Mouse (Mus musculus) midbrain, embryonic 13.5 days (tissue): ENCODE data around the gene Ccdc9b. TPM values are rescaled to one million over a fixed set of nuclear protein-coding genes. Genes with fewer than 3 reads are reported as not detected.

Source experiments
- ATAC-seq: fragments of 200-750 bp; cut with Nextera tagmentation; 2 replicates; pipeline ENCODE4 v1.8.0; 2017; ENCODE audit warnings: mild to moderate bottlenecking, moderate TSS enrichment, moderate library complexity
- H3K27ac ChIP-seq: fragments of 300-500 bp; sonication (generic); 2 replicates; pipeline ENCODE4 v1.5.1; 2015; ENCODE audit warnings: inconsistent platforms, mild to moderate bottlenecking, moderate library complexity
- H3K27me3 ChIP-seq: fragments of 300-500 bp; sonication (generic); 2 replicates; pipeline ENCODE4 v1.6.1; 2015; ENCODE audit warnings: mild to moderate bottlenecking, inconsistent platforms
- H3K36me3 ChIP-seq: fragments of 300-500 bp; sonication (generic); 2 replicates; pipeline ENCODE4 v1.6.1; 2015; ENCODE audit warnings: mild to moderate bottlenecking, inconsistent platforms
- H3K4me1 ChIP-seq: fragments of 300-500 bp; sonication (generic); replicated peaks from 2 replicates; pipeline ENCODE4 v1.6.1; 2015; ENCODE audit warnings: inconsistent platforms
- H3K4me2 ChIP-seq: fragments of 300-500 bp; sonication (generic); replicated peaks from 2 replicates; pipeline ENCODE4 v1.6.1; 2015; ENCODE audit warnings: moderate library complexity, mild to moderate bottlenecking, inconsistent platforms
- H3K4me3 ChIP-seq: fragments of 300-500 bp; sonication (generic); replicated peaks from 2 replicates; pipeline ENCODE4 v1.5.1; 2015; ENCODE audit warnings: mild to moderate bottlenecking, inconsistent platforms
- H3K9ac ChIP-seq: fragments of 300-500 bp; sonication (generic); replicated peaks from 2 replicates; pipeline ENCODE4 v1.6.1; 2015; ENCODE audit warnings: mild to moderate bottlenecking, inconsistent platforms
- H3K9me3 ChIP-seq: fragments of 300-500 bp; sonication (generic); 2 replicates; pipeline ENCODE4 v1.6.1; 2016; ENCODE audit warnings: mild to moderate bottlenecking, inconsistent platforms
- WGBS: fragments of 180-500 bp; shearing (Covaris S2); methylation state at CpG from one replicate; pipeline ENCODE4 v1.1.7; 2015; 5-methylcytosine and 5-hydroxymethylcytosine counted together
- polyA plus RNA-seq: library from polyadenylated mRNA; unstranded; fragments of >200 nt; fragmentation: Nextera tagmentation; extraction: Ambion mirVana; gene quantifications from 2 replicates; pipeline ENCODE4 v1.2.1, GENCODE M21; 2015

The Ccdc9b gene
- 1.7 and 2.1 TPM in 2 replicates for polyA plus RNA-seq

- Histone ChIP-seq H3K4me1 (peaks cover 49% of the 10 kb centered on the region), H3K36me3 (no peaks in the 10 kb centered on the region), H3K4me2 (peak within 1 kb of the TSS; percentile 48), H3K9ac (peak within 1 kb of the TSS; percentile 65), H3K27me3 (peaks cover 14% of the 10 kb centered on the region; the same call in 1 of the 2 replicates), H3K27ac (peak within 1 kb of the TSS; percentile 97), H3K9me3 (no peaks in the 10 kb centered on the region), H3K4me3 (peak within 1 kb of the TSS; percentile 17)
- WGBS: 5% methylated on average over 29 of the region's 29 CpGs
- ATAC-seq: peak; percentile 83
These were observed at the start of gene Ccdc9b for GRCm38 (mm10) chr2:118761906-118762783. Gene Ccdc9b (minus strand): TSS chr2:118762661.

DNA sequence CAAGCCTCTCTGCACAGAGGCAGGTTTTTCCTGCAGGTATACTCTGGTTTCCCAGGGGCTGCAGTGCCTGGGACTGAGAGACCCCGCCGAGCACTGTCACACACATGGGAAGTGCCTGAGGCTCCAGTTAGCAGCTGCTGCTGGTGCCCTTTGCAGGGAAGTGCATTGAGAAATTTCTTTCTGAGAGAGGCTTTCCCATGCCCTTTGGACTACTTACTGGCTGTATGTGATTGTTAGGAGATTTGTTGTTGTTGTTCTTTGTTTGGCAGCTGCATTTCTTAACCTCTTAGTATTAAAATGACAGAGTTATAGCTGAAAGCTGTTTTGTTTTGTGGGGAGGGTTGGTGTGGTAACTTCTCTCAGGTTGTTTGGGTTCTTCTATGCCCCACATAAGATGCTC lies 48.4 kb upstream of the Ccdc9b start:
- H3K27ac ChIP-seq: no peak overlapping the region
- H3K4me3 ChIP-seq: no peak overlapping the region
- H3K4me1 ChIP-seq: peaks cover 19% of the 10 kb centered on the region
- no peaks in the 10 kb centered on the region for H3K36me3 ChIP-seq
- no peaks in the 10 kb centered on the region for H3K9me3 ChIP-seq
- no peak overlapping the region for H3K4me2 ChIP-seq
- no peak overlapping the region for H3K9ac ChIP-seq
- ATAC-seq: no peak
- 48% methylated on average over 2 of the region's 2 CpGs for WGBS
- no peaks in the 10 kb centered on the region for H3K27me3 ChIP-seq

GRCm38 (mm10) chr2:118806860-118807259 lies 44.4 kb upstream of the Ccdc9b start:
- no peak for ATAC-seq
- Histone ChIP-seq H3K4me1 (no peaks in the 10 kb centered on the region), H3K4me3 (no peak overlapping the region), H3K27me3 (no peaks in the 10 kb centered on the region), H3K27ac (no peak overlapping the region), H3K9me3 (no peaks in the 10 kb centered on the region), H3K4me2 (no peak overlapping the region), H3K36me3 (no peaks in the 10 kb centered on the region), H3K9ac (no peak overlapping the region)
- 78% methylated on average over 4 of the region's 4 CpGs for WGBS

GRCm38 (mm10) chr2:118805756-118806155 lies 43.3 kb upstream of the Ccdc9b start:
- Histone ChIP-seq H3K27me3 (no peaks in the 10 kb centered on the region), H3K27ac (no peak overlapping the region), H3K9ac (no peak overlapping the region), H3K4me3 (no peak overlapping the region), H3K4me1 (no peaks in the 10 kb centered on the region), H3K36me3 (no peaks in the 10 kb centered on the region), H3K4me2 (no peak overlapping the region), H3K9me3 (no peaks in the 10 kb centered on the region)
- 38% methylated on average over 3 of the region's 3 CpGs for WGBS
- ATAC-seq: no peak

DNA sequence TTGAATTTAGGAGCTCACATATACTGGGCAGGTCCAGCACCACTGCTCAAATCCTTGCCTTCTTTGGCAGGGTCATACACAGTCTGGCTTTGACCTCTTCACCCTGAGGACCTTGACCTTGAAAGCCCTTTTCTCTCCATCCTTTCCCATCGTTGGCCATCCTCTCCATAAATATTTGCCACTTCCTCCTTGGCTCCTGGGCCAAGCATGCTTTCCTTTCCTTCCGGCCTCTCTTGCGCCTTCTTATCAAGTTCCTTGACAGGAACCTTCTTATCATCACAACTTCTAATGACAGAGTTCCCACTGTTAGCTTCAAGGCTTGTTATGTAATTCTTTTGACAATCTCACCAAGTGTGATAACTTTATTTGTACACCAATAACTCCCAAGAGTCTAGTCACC lies 42.7 kb upstream of the Ccdc9b start:
- 75% methylated on average over 3 of the region's 3 CpGs for WGBS
- H3K36me3 ChIP-seq: no peaks in the 10 kb centered on the region
- H3K9me3 ChIP-seq: no peaks in the 10 kb centered on the region
- no peaks in the 10 kb centered on the region for H3K27me3 ChIP-seq
- H3K4me3 ChIP-seq: no peak overlapping the region
- H3K27ac ChIP-seq: no peak overlapping the region
- H3K9ac ChIP-seq: no peak overlapping the region
- ATAC-seq: no peak
- no peak overlapping the region for H3K4me2 ChIP-seq
- H3K4me1 ChIP-seq: no peaks in the 10 kb centered on the region

GRCm38 (mm10) chr2:118804474-118804873 lies 42.0 kb upstream of the Ccdc9b start:
- H3K27me3 ChIP-seq: no peaks in the 10 kb centered on the region
- WGBS: 84% methylated on average over 2 of the region's 2 CpGs
- H3K4me3 ChIP-seq: no peak overlapping the region
- no peak for ATAC-seq
- no peak overlapping the region for H3K27ac ChIP-seq
- no peak overlapping the region for H3K9ac ChIP-seq
- H3K36me3 ChIP-seq: no peaks in the 10 kb centered on the region
- no peaks in the 10 kb centered on the region for H3K4me1 ChIP-seq
- H3K9me3 ChIP-seq: no peaks in the 10 kb centered on the region
- H3K4me2 ChIP-seq: no peak overlapping the region

- ATAC-seq: no peak
- Histone ChIP-seq H3K4me1 (no peaks in the 10 kb centered on the region), H3K9ac (no peak overlapping the region), H3K27me3 (no peaks in the 10 kb centered on the region), H3K36me3 (no peaks in the 10 kb centered on the region), H3K4me3 (no peak overlapping the region), H3K4me2 (no peak overlapping the region), H3K27ac (no peak overlapping the region), H3K9me3 (peaks cover 3% of the 10 kb centered on the region; the same call in 1 of the 2 replicates)
- WGBS: 70% methylated on average over 4 of the region's 4 CpGs
These were observed 40.2 kb upstream of the Ccdc9b start for GRCm38 (mm10) chr2:118802542-118803118.

GRCm38 (mm10) chr2:118793636-118794035 lies 31.2 kb upstream of the Ccdc9b start:
- 86% methylated on average over 4 of the region's 4 CpGs for WGBS

DNA sequence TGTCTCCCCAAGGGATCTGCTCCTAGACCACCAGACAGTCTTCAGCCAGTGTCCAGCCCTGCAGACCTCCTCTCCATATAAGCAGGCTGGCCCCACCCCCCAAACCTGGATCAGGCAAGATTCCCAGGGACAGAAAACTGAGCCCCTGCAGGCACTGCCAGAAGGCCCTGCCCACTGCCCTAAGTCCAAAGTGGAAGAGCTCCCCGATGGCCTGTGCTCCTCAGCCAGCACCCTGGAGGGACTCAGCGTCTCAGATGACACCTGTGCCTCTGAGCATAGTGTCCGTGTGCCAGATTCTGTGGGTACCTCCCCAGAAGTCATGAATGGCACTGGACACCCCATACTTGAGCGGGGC lies 29.8 kb upstream of the Ccdc9b start:
- no peak for ATAC-seq
- Histone ChIP-seq H3K4me3 (no peak overlapping the region), H3K4me2 (no peak overlapping the region), H3K27me3 (peaks cover 13% of the 10 kb centered on the region; the same call in 1 of the 2 replicates), H3K9ac (no peak overlapping the region), H3K27ac (no peak overlapping the region), H3K36me3 (peaks cover 65% of the 10 kb centered on the region), H3K4me1 (peaks cover 9% of the 10 kb centered on the region; the same call in 1 of the 2 replicates), H3K9me3 (no peaks in the 10 kb centered on the region)
- WGBS: 83% methylated on average over 4 of the region's 4 CpGs

More at GRCm38 (mm10) chr2:118793636-118794035, 31.2 kb upstream of the Ccdc9b start:
- peaks cover 53% of the 10 kb centered on the region for H3K36me3 ChIP-seq
- peaks cover 3% of the 10 kb centered on the region; the same call in 1 of the 2 replicates for H3K9me3 ChIP-seq
- H3K9ac ChIP-seq: no peak overlapping the region
- peaks cover 9% of the 10 kb centered on the region; the same call in 1 of the 2 replicates for H3K4me1 ChIP-seq
- H3K27me3 ChIP-seq: peaks cover 13% of the 10 kb centered on the region; the same call in 1 of the 2 replicates
- H3K4me2 ChIP-seq: no peak overlapping the region
- no peak overlapping the region for H3K27ac ChIP-seq
- no peak for ATAC-seq
- no peak overlapping the region for H3K4me3 ChIP-seq

DNA sequence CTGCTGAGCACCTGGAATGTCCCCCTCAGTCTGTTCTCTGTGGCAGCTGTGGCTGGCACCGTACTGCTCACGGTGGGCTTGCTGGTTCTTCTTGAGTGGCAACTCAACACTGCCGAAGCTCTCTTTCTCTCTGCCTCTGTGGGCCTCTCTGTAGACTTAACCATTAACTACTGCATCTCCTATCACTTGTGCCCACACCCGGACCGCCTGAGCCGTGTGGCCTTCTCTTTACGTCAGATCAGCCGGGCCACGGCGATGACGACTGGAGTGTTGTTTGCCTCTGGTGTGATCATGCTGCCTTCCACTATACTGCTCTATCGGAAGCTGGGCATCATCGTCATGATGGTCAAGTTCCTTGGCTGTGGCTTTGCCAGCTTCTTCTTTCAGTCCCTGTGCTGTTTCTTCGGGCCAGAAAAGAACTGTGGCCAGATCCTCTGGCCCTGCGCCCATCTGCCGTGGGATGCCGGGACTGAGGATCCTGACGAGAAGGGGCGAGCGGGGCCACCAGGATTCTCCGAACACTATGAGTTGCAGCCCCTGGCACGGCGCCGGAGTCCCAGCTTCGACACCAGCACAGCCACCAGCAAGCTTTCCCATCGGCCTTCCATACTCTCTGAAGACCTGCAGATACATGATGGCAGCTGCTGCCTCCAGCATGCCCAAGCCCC lies 29.3 kb upstream of the Ccdc9b start:
- H3K4me3 ChIP-seq: no peak overlapping the region
- no peak overlapping the region for H3K4me2 ChIP-seq
- H3K9me3 ChIP-seq: no peaks in the 10 kb centered on the region
- 96% methylated on average over 26 of the region's 26 CpGs for WGBS
- H3K9ac ChIP-seq: no peak overlapping the region
- no peak for ATAC-seq
- peaks cover 70% of the 10 kb centered on the region for H3K36me3 ChIP-seq
- H3K27ac ChIP-seq: no peak overlapping the region
- peaks cover 9% of the 10 kb centered on the region; the same call in 1 of the 2 replicates for H3K4me1 ChIP-seq
- peaks cover 13% of the 10 kb centered on the region; the same call in 1 of the 2 replicates for H3K27me3 ChIP-seq

DNA sequence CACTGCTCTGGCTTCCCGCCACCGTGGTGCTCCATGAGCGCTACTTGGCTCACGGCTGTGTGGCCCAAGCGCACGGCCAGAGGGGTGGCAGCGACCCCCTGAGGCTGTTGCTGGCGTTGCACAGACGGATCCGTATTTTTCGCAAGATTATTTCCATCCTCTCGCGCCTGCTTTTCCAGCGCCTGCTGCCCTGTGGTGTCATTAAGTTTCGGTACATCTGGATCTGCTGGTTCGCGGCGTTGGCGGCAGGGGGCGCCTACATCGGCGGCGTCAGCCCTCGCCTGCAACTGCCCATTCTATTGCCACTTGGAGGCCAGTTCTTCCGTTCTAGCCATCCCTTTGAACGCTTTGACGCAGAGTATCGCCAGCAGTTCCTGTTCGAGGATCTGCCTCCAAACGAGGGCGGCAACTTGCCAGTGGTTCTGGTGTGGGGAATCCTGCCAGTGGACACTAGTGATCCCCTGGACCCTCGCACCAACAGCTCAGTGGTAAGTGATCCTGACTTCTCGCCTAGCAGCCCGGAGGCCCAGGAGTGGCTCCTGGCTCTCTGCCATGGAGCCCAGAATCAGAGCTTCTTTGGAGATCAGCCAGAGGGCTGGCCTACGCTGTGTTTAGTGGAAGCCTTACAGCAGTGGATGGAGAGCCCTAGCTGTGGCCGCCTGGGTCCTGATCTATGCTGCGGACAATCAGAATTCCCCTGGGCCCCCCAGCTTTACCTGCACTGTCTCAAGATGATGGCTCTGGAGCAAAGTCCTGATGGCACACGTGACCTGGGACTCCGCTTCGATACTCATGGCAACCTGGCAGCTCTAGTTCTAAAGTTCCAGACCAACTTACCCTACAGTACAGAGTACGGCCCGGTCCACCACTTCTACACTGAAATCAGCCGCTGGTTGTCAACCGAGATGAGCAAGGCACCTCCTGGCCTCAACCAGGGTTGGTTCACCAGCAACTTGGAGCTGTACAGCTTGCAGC lies 28.4 kb upstream of the Ccdc9b start:
- no peak overlapping the region for H3K4me3 ChIP-seq
- peaks cover 16% of the 10 kb centered on the region for H3K27me3 ChIP-seq
- peak; percentile 62 for ATAC-seq
- peaks cover 79% of the 10 kb centered on the region for H3K36me3 ChIP-seq
- H3K27ac ChIP-seq: no peak overlapping the region
- H3K9ac ChIP-seq: no peak overlapping the region
- H3K4me2 ChIP-seq: peak overlapping the region; percentile 22; the same call in 1 of the 2 replicates
- no peaks in the 10 kb centered on the region for H3K9me3 ChIP-seq
- WGBS: 26% methylated on average over 44 of the region's 44 CpGs
- H3K4me1 ChIP-seq: peaks cover 9% of the 10 kb centered on the region; the same call in 1 of the 2 replicates
